Mouse (Mus musculus) cortical plate, adult 2 months (tissue): Measurements from ENCODE around the gene Uck1.

Source experiments
- CTCF ChIP-seq: fragments of 200-500 bp; IDR thresholded peaks from 2 replicates; pipeline ENCODE4 v1.5.1; 2011; ENCODE audit warnings: mild to moderate bottlenecking, control low read depth, low read length; ENCODE audit not compliant: insufficient read depth; ENCODE audit errors: extremely low read depth
- POLR2A ChIP-seq: fragments of 200-500 bp; IDR thresholded peaks from 2 replicates; pipeline ENCODE4 v1.6.1; 2011; ENCODE audit warnings: mild to moderate bottlenecking, low read length, control low read depth; ENCODE audit not compliant: insufficient read depth; ENCODE audit errors: extremely low read depth

- TF ChIP-seq CTCF = no peak
- no peak for TF ChIP-seq POLR2A
Observed at GRCm38 (mm10) chr2:32215576-32215975, 44.4 kb downstream of the Uck1 start.
